Mouse (Mus musculus) left cerebral cortex, postnatal 14 days (tissue): ENCODE measurements at regions not wholly inside any gene's neighbourhood (a gene's known extent, or its start where the extent isn't known, plus 50 kb on each side); places are given as distances from the start of the nearest gene placed in this dataset.

ENCODE experiments used
- DNase-seq, 2 experiments: peaks; one replicate each; pipeline ENCODE4 v3.0.0; 2021 to 2022; ENCODE audit warnings: low spot score in 2 of 2, mixed read lengths in 1 of 2
- intact Hi-C: fragments of 180-260 bp; cut with DNase I; formaldehyde crosslinking; loops from one replicate; pipeline ENCODE4 v1.15.1; 2025

DNA sequence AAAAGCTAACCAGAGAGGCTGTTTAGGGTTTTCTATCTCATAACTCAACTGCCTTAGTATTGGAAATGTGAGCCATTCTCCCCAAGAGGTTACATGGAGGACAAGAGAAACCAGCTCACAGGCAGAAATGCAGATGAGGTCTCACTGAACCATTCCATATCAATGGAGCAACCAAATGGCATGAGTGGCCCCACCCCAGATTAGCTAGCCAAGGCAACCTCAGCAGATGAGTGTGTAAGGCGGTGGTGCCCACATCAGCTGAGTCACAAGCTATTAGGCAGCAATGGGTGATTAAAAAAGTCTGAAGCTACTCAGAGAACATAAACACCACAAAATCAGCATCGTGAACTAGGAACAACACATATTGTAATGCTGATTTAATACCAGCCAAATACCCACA, 133.2 kb downstream of the Lpin1 start:
- no peak for DNase-seq
- intact Hi-C loops, result no loop called here

DNA sequence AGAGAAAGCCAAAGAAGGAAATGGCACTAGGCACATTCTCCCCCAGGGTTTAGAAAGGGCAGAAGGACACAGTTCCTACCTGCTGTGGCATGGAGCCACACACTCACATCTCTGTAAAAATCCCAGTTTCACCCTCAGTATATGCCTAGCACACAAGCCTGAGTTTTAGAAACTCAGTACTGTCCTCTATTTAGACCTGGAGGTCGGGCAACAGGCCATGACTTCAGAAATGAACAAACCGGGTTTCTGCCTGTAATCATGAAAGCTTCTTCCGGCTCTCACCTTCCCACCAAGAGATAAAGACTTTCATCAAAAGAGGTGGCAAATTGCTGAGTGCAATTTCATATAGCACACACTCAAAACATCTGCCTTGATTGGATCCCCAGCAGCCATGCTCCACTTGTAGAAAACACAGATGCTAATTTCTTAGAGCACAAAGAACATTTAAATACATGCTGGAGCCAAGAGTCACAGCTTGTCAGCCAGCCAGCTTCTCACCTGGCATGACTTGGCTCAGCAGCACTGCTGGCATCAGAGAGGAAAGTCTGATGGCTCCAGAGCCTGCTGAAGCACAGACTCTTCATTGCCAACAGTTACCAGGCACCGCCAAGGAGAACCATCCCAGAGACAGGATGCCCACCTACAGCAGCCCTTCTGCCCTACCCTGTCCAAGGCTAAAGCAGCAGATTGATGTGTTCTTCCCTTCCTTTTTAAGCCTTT, 136.2 kb downstream of the Lpin1 start:
- peak; percentile 20 to 44 for DNase-seq
- intact Hi-C loops, result no loop called here

DNA sequence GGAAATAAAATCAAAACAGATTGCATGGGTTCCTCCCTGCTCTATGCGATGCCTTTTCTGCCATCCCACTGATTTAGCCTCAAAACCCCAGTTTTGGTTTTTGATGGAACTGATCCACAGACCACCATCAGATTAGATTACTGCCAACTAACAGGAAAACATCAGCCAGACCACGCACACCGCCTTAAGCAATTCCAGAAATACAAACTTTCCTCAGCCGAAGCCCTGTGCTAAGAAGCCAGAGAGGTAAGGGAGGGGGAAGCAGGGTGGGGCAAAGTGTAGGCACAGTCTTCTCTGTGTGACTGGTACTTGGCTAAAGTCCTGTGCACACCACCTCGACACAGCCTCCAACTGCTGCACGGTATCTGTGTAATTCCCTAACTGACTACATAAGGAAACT, 153.3 kb downstream of the Lpin1 start:
- intact Hi-C loops, result no loop called here
- DNase-seq, result no peak

DNA sequence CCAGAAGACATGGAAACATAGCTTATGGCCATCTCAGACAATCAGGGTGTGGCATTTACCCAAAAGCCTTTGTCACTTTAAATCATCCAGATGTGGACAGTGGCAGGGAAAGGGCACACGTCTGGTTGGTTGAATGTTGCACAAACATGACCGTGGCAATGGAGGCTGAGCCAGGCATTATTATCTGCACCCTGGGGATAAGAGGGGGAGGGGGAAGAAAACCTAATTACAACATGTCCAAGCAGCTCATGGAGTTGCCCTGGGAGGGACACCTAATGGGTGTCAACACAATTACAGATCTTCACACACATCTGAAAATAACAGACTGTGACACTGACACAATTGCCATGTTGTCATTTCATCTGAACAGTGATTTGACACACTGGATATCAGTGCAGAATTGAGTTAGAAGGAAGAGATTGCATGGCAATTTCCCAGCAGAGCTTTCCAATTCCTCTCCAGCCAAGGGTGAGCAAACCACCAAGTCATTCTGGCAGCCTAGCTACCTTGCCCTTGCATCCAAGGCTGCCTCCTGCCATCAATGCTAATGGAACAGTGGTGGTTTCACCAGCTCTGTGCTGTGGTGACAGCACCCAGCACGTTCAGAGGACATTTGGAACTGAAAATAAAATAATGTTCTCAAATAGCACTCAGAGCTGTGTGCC, 159.9 kb downstream of the Lpin1 start:
- intact Hi-C loops, result no loop called here
- no peak for DNase-seq

DNA sequence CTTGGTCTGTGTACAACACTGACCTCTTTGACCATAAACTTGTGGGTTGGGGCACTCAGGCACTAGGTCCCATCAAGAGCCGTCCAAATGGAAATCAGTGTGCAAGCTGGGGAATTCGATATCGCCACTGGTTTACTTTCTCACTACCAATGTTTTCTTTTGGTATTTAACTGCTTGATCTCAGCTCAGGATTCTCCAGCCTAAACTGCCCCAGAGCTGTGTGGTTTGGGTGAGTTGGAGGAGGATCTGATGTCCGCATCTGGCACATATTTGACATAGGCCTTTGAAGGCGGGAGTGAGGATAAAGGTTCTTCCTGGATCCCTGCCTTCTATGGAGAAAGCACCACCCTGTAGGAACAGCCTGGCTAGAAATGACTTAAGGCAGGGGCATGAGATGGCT, 172.0 kb downstream of the Lpin1 start:
- no peak for DNase-seq
- intact Hi-C loops, result no loop called here

DNA sequence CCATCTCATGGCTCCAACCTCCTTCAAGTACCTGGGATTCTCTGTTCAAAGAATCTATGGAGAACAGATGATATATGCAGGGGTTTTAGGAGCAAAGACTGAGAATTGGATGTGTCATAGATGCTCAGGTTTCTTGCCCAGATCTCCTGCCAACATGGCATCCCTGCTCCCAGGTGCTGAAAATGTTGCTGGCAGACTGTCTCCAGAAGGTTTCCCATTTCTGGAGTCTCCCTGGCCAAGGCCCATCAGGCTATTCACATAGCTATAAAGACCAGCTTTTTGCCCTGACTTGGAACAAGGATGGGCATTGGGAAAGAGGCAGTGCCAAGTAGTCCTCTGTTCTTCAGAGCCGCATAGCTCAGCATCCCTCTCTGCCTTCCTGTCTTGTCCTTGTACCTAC, 173.8 kb downstream of the Lpin1 start:
- no peak for DNase-seq
- intact Hi-C loops, result no loop called here

DNA sequence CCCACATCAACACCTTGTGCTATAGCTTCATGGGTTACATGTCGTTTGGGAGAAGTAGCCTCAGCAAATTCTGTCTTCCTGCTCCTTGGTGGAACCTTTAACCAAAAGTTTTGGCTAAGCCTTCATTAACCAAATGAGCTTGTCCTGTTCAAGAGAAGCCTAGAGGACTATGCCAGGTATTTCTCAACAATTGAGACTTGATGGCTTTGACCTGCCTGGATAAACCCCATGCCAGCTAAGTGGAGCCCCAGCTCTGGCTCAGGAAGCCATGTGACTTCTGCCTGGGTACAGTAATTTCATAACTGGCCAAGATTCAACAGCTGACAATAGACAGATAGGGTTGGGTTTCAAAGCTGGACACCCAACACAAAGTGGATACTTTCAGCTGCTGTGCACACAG, 174.5 kb downstream of the Lpin1 start:
- DNase-seq, result no peak
- intact Hi-C loops, result no loop called here

DNA sequence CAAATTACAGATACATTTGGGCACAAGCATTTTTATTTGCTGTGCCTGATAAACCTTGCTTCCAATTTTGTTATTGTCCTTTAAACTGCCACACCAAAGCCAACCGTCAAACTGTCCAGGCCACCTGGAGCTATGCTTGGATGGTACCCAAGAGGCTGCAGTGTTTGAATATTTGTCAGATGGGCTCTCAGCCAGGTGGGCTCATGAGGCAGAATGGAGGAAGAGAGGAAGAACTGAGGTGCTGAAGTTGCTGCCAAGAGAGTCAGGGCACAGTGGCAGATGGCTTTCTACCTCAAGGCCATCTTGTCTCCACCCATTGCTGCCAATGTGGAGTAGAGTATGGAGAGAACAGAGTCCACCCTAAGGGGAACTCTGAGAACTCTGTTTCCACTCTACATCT, 176.0 kb downstream of the Lpin1 start:
- no peak for DNase-seq
- intact Hi-C loops, result no loop called here

DNA sequence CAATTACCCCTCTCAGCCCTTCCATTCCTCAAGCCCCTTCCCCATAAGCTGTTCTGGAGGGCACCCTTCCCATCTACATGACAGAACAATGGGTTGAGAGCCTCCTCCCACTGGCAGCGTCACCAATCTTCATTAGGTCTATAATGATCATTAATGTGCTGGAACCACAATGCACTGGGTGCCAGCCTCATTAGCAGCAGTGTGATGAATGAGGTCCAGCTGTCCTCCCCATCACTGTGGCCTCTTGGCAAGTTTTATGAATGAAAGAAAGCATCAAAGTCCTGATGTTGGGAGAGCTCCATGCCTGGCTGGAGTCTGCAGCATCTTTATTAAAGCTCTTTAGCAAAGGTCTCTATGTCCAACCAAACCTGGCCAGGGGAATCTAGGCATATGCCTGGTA, 176.5 kb downstream of the Lpin1 start:
- peak in 1 of 2 experiments; percentile 28 for DNase-seq
- intact Hi-C loops, result no loop called here

DNA sequence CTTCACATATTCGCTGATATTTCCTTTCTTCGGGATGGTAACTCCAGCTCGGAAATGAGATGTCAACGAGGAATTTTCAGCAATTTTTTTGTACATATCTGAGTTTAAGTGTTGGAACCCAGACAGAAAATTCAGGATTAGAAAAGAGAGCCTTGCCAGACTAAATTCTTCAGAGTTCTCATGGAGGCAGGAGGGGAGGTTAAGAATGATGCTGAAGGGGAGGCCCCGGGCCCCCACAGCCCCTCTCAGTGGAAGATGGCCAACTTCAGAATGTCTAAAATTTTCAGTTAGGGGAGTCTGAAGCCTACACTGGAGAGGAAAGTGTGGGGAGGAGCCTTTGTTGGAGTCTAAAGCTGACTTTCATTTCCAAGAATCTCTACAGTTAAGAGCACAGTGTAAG, 184.8 kb downstream of the Lpin1 start:
- intact Hi-C loops, result loop anchor here (5.0 kb wide), 1 partner anchor 39 kb away; no protein-coding TSS in a partner anchor

DNA sequence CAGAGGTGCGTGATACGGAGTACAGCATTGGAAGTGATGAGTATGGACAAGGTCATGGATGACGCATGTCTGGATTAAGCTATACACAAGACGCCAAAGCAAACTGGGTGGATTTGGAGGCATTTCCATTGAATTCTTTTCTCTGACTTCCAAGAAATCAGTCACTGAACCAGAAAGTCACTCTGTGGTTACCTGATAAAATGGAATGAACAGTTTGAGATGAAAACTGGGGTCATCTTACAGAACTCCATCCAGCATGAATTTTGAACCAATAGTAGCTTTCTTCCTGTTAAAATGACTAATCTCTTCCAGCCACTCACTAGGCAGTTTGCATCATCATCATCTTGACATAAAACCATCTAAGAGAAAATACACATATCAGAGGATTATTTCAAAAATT, 186.2 kb downstream of the Lpin1 start:
- intact Hi-C loops, result no loop called here
- DNase-seq, result no peak

More for the DNA sequence above, 184.8 kb downstream of the Lpin1 start:
- DNase-seq, result no peak

DNA sequence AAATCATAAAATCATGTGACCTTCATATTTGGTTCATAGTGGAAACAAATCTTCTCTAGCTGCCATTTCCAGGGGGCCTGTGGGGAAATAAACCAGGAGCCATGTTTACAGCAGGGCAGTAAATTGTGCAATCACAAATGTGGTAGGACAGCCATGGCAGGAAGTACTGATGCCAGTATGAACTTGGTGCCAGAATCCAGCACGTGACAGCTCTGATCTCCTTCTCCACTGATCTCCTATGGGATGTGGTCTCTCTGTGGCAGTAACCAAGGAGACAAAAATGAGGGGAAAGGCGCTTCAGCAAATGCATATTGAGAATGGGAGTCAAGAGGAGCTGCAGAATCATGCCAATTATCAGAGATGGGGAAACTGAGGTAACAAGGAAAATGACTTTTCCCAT, 215.0 kb downstream of the Lpin1 start:
- no peak for DNase-seq
- intact Hi-C loops, result no loop called here

DNA sequence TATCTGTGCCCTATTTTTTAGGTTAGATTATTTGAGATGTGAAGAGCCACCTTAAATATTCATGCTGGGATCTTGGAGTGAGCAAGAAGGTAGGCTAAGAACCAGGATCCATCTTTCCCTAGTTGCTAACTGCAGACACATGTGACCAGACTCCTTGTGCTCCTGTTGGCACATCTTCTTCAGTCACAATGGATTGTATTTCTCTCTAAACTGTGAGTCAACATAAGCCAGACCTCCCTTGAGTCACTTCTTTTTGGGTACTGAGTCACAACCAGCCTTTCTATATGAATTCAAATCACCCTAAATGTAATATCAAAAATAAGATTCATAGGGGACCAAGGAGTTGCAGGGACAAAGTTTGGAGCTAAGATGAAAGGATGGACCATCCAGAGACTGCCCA, 217.9 kb downstream of the Lpin1 start:
- no peak for DNase-seq
- intact Hi-C loops, result no loop called here

DNA sequence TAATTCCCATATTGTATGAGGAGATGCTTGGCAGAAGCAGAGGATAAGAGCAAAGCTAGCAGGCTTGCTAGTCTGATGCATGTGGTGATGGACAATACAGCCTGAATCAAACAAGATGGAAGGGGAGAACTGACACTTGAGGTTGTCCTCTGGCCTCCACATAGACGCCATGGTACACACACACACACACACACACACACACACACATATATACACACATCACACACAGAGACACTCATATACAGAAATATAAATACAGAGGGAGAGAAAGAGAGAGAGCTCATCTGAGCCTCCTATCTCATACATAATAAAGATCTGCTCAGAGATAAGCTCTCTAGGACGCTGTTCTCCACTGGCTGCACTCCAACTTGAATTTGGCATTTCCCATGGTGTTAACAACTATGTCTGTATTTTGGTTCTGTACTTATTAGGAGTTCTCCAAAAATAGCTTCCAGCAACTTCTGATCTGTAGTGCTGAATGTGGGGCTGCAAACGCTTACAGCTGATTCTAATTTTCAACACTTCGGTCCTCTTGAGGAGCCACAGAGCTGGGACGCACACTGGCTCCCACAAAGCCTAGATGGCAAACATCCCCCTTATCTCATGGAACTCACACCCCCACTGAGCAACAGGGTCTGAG, 219.0 kb downstream of the Lpin1 start:
- peak; percentile 70 to 72 for DNase-seq
- intact Hi-C loops, result no loop called here

DNA sequence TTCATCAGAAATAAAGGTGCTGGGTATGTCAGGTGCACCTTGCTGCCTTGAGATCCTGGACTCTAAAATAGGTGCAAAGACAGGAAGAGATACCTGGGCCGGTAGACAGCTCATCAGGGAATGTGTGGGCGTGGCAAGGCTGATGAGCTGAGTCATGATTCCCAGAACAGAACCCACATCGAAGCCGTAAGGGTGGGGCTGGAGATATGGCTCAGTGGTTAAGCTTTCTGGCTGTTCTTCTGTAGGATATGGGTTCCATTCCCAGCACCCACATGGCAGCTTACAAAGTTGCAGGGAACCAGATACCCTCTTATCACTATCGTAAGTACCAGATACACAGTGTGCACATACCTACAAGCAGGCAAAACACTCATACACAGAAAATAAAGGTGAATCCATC, 219.6 kb downstream of the Lpin1 start:
- intact Hi-C loops, result no loop called here
- no peak for DNase-seq

DNA sequence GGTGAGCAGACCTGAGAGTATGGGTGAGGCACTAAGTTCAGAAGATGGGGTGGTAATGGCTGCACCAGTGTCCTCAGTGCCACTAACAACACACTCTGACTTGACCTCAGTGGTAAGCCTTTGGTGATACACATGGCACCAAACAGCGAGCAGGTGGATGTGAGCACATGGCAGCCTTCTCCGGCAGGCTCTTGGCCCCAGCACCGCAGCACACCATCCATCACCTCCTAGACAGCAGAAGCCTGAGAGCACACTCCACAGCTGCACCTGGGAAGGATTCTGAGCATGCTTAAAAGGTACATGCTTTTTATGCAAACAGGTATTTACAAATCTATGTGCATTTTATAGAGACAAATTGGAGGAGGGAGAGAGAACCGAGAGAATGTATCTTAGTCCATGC, 223.7 kb downstream of the Lpin1 start:
- DNase-seq, result no peak
- intact Hi-C loops, result loop anchor here (5.0 kb wide), 1 partner anchor 40 kb away; no protein-coding TSS in a partner anchor

DNA sequence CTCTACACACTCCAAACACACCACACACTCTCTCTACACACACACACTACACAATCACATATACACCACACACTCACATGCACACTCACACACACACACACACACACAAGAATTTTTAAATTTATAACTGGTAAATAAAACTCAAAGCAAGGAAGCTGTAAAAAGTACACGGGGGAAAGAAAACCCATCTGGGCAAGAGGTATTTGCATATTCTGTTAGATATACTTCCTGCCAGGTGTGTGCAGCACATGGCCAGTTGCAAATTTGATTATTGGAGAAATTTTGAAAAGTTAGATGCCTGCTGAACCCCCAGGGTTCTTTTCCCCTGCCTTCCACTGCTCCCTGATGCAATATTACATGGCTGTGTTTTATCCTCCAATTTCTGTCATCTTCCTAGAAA, 226.4 kb downstream of the Lpin1 start:
- intact Hi-C loops, result no loop called here
- no peak for DNase-seq

DNA sequence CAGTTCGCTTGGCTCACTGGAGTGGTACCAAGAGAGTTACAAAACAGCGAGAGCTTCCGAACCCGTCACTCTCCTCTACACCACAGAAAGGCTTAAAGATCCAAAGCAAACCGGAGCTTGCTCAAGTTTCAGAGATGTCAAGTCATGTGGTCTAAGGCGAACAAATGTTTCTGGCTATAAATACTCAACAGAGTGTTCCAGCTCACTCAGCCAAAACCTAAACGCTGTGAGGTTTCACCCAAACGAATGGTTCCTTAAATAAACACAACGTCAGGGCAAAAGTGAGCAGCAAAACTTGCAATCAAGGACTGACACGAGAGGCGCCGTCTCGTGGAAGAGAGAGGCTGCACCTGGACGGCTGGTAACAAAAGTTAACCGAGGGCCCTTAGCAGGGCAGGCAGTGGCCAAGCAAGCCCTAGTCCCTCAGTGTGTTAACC, 227.2 kb downstream of the Lpin1 start:
- intact Hi-C loops, result no loop called here

DNA sequence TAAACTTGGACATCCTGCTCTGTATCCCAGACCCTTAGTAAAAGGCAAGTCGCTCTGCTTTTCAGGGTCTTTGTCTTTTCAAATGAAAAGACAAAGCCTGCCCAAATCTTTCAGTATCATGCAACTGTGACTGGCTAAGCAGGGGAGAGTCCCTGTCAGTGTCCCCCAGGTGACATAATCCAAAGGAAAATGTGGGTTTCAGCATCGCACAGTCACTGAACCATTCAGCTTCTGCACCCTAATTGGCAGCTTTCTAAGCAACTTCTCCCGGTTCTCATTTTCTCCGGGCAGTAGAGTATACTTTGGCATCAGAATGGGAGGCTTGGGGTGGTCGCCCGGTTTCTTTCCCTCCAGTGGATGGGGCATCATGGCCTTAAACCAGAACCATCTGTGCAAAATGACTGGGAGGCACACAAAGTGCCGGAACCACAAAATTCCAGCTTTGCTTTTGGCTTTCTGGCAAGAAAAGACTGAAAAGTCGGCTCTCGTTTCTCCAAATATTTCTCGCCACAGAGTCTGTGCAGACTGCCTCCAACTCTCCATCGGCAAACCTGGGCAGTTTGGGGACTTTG, 228.3 kb downstream of the Lpin1 start:
- intact Hi-C loops, result no loop called here
- DNase-seq, result no peak

More for the DNA sequence above, 227.2 kb downstream of the Lpin1 start:
- peak; percentile 6 to 49 for DNase-seq

DNA sequence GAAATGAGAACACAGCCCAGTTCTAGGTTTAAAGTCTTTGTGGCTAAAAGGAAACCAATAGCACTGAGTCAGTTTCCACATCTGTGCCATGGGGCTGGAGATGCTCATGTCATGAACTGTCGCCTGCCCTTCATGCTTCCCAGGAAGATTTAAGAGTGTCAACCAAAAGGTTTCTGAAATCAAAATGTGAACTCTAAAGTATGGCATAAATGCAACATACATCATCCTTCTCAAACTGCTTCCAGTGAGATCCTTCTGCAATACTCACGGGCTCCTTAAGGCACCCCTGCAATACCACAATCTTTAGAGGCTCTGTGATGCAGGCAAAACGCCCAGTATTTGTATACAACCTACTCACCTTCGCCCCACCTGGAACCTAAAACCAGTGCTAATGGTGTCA, 229.7 kb downstream of the Lpin1 start:
- intact Hi-C loops, result no loop called here
- DNase-seq, result no peak
